ENCODE assay signal across 9 mouse cellular contexts in the genomic region with DNA sequence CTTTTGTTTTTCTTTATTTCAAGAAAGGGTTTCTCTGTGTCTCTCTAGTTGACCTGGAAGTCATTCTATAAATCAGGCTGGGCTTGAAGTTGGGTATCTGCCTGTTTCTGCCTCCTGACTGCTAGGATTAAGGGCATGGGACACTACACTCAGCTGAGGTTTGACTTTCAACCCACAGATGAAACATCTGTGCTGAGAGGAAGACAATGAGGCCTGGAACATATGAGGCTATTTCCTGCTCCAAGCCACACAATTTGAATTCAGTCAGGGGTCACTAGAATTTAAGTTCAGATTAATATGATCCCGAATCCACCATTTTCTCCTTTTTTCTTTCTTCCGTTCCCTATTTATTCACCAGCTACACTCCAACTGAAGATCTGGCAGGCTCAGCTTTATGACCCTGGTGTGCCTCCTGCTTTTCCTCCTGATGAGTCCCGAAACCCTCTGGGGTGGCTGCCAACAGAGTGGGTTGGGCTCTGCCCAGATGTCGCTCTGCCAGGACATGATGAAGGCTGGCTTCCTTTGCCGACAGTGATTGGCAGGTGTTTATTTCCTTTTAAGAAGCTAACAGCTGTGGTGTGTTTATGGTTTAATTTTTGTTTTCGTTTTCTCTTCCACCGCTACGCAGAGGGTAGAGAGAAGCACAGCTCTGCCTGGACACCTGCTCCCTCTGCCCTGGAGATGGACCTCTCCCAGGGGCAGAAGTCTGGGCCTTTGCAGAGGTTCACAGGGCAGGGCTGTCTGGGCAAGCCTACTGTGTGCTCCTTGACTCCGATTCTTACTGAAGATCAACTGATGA. TPM values are rescaled to one million over a fixed set of nuclear protein-coding genes. Genes with fewer than 3 reads are reported as not detected.
DNase-seq lines count a peak whose midpoint lies in the region; ATAC-seq and TF ChIP-seq lines count a peak whose summit lies in the region.
"Had no signal": no experiment of that assay in that cellular context is flagged by ENCODE, and none has a peak within 500 bp of the region (broad histone marks: within the 10 kb centered on the region; RNA-seq: fewer than 3 reads in every experiment).

No protein-coding gene starts in this region.

- peak; percentile 85 for ATAC-seq in forebrain, postnatal 0 days

- no peaks in the 10 kb centered on the region for H3K36me3 ChIP-seq in forebrain, postnatal 0 days (ENCODE audit: insufficient read depth)
- H3K36me3 ChIP-seq: limb, embryonic 12.5 days had no signal

- H3K4me1 ChIP-seq in forebrain, postnatal 0 days (ENCODE audit: insufficient read depth): no peaks in the 10 kb centered on the region
- H3K4me1 ChIP-seq: limb, embryonic 12.5 days had no signal

- no peak overlapping the region for H3K4me2 ChIP-seq in forebrain, postnatal 0 days (ENCODE audit: low read depth)
- H3K4me2 ChIP-seq: limb, embryonic 12.5 days had no signal

- H3K4me3 ChIP-seq in forebrain, postnatal 0 days (ENCODE audit: low read depth, low read length): no peak overlapping the region
- H3K4me3 ChIP-seq: limb, embryonic 12.5 days had no signal

- H3K9me3 ChIP-seq in forebrain, postnatal 0 days (ENCODE audit: low read length): no peaks in the 10 kb centered on the region
- H3K9me3 ChIP-seq: limb, embryonic 12.5 days had no signal

- 29% methylated on average over 9 of the region's 9 CpGs for WGBS in forebrain, postnatal 0 days

- no peaks in the 10 kb centered on the region for H3K27me3 ChIP-seq in forebrain, postnatal 0 days (ENCODE audit: insufficient read depth, low read length)
- H3K27me3 ChIP-seq: limb, embryonic 12.5 days had no signal

- H3K27ac ChIP-seq in forebrain, postnatal 0 days (ENCODE audit: low read depth, low read length): peak overlapping the region; percentile 29; the same call in 1 of the 2 replicates
- H3K27ac ChIP-seq: limb, embryonic 12.5 days had no signal

- H3K9ac ChIP-seq in forebrain, postnatal 0 days: no peak overlapping the region
- H3K9ac ChIP-seq: limb, embryonic 12.5 days had no signal

- DNase-seq in layer of hippocampus, postnatal 10 days (ENCODE audit: low spot score in 2 of 2): peak; percentile 44 to 61
- no peak for DNase-seq in layer of hippocampus, postnatal 36 days
- peak; percentile 24 for DNase-seq in Muller cell, postnatal 12 days (ENCODE audit: inconsistent ontology term)
- peak; percentile 76 for DNase-seq in forebrain, postnatal 0 days
- DNase-seq in induced T-regulatory cell, adult 2 months (ENCODE audit: low read depth): peak; percentile 75
- peak; percentile 92 for DNase-seq in lung, postnatal 36 days
- peak; percentile 60 for DNase-seq in thymus, postnatal 25 days
- DNase-seq in urinary bladder, adult 2 months (ENCODE audit: low spot score): no peak

- no peak for TF ChIP-seq CTCF in forebrain, postnatal 0 days (IDR thresholded peaks at IDR 0.05; ENCODE audit: low read depth)

RNA-seq across cellular contexts. Expression of gene Trp53i11, which starts 55.3 kb away (rescaled TPM):
- 10 to 100 TPM; 50.8 to 51.5 TPM for total RNA-seq in layer of hippocampus, postnatal 10 days (2021)
- total RNA-seq in layer of hippocampus, postnatal 36 days (2021): 10 to 100 TPM; 79.8 to 83.2 TPM
- 113 and 132 TPM in 2 replicates for total RNA-seq in forebrain, postnatal 0 days (2014; rRNA removed)
- polyA plus RNA-seq in forebrain, postnatal 0 days (2015; fragmentation: Nextera tagmentation; extraction: Ambion mirVana): 95.2 and 123 TPM in 2 replicates
- polyA plus RNA-seq in urinary bladder, adult 2 months (2012; rRNA removed): 54.5 and 67.6 TPM in 2 replicates

Comparison
In these comparisons a context has a peak if more than half of its experiments do, and no peak if none do; other contexts are left out.
1. DNase-seq: peak in layer of hippocampus, postnatal 10 days (2 of 2), Muller cell, postnatal 12 days (single experiment), forebrain, postnatal 0 days (single experiment), induced T-regulatory cell, adult 2 months (single experiment), lung, postnatal 36 days (single experiment) and thymus, postnatal 25 days (single experiment); none in layer of hippocampus, postnatal 36 days (0 of 2) and urinary bladder, adult 2 months (single experiment).